Mouse (Mus musculus): ENCODE data around the gene Ppy. TPM values are rescaled to one million over a fixed set of nuclear protein-coding genes. Genes with fewer than 3 reads are reported as not detected.

The Ppy gene
- polyA plus RNA-seq, 1 experiment from 2014 or later = not detected

DNA sequence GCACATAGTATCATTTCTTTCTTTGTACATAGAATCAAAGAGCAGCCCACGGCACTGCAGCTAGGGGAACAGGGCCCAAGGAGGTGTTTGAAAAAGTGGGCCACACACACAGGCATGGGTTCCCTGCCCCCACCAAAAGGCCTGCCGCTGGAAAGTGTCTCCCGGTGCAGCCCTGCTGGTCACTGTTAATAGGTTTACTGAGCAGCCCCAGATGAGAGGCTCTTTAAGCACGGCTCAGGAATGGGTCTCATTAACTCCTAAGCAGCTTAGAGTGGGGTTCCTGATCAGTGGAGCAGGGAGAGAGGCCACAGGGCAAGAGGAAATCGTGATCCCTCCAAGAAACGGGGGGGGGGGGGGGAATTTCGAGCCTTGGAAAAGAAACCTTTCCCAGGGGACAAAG lies 17.0 kb downstream of the Ppy start:
- peaks cover 77% of the 10 kb centered on the region for H3K4me1 ChIP-seq
- H3K27me3 ChIP-seq (ENCODE audit: low read depth, poor library complexity, severe bottlenecking) = peaks cover 14% of the 10 kb centered on the region; the same call in 1 of the 2 replicates
- peaks cover 29% of the 10 kb centered on the region for H3K36me3 ChIP-seq
- H3K27ac ChIP-seq (replicated peaks) = 0 out of 2 replicates have a peak overlapping the region, but pooled peaks have one; percentile 39
- H3K9me3 ChIP-seq (replicated peaks) = no peaks in the 10 kb centered on the region
- no peak overlapping the region for H3K4me3 ChIP-seq
- WGBS = 13% methylated on average over 7 of the region's 7 CpGs
- no peak for DNase-seq (ENCODE audit: low spot score)

DNA sequence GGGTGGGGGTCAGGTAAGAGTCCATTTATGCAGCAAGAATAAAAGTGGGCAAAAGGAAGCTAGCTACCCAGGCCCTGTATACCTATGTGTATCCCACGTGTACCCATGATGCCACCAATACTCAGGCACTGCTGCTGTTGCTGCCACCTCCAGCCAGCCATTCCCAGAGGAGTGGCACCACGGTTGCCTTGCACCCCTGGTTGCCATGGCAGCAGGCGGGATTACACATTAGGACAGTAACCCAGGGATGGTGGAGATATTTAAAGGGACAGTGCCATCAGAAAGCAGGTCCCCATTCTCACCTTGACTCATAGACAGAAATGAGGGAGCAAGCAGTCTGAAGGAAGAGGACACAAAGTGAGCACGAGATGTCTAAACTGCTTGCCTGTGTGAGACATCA lies 17.9 kb downstream of the Ppy start:
- Histone ChIP-seq H3K27ac (replicated peaks) (no peak overlapping the region), H3K9me3 (replicated peaks) (no peaks in the 10 kb centered on the region), H3K4me3 (no peak overlapping the region; the same call in 1 of the 2 replicates), H3K36me3 (peaks cover 34% of the 10 kb centered on the region), H3K4me1 (peaks cover 68% of the 10 kb centered on the region), H3K27me3 (ENCODE audit: low read depth, poor library complexity, severe bottlenecking) (peaks cover 14% of the 10 kb centered on the region; the same call in 1 of the 2 replicates)
- no peak for DNase-seq (ENCODE audit: low spot score)
- WGBS = 67% methylated on average over 4 of the region's 4 CpGs

DNA sequence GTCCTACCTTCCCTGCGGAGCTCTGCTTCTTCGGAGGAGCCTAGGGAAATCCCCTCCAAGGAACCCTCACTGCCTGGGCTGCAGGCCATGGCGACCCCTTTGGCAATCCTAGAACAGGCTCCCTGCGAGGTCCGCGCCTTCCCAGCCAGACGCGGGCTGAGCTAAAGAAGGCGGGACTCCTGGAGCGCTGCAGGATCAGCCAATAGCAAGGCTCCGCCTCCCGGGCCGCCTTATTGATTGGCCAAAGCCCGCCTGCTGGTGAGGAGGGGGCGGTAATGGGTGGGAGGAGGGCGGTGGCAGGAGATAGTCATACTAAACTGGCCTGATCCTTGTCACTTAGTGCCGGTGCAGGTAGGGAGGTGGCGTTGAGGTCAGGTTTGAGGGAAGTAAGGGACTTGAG lies 18.8 kb downstream of the Ppy start:
- Histone ChIP-seq H3K27ac (replicated peaks) (peak overlapping the region; percentile 71), H3K27me3 (ENCODE audit: low read depth, poor library complexity, severe bottlenecking) (peaks cover 14% of the 10 kb centered on the region; the same call in 1 of the 2 replicates), H3K4me1 (peaks cover 59% of the 10 kb centered on the region), H3K36me3 (peaks cover 42% of the 10 kb centered on the region), H3K9me3 (replicated peaks) (no peaks in the 10 kb centered on the region), H3K4me3 (peak overlapping the region; percentile 55)
- WGBS = 2% methylated on average over 18 of the region's 18 CpGs
- DNase-seq (ENCODE audit: low spot score) = peak; percentile 86

DNA sequence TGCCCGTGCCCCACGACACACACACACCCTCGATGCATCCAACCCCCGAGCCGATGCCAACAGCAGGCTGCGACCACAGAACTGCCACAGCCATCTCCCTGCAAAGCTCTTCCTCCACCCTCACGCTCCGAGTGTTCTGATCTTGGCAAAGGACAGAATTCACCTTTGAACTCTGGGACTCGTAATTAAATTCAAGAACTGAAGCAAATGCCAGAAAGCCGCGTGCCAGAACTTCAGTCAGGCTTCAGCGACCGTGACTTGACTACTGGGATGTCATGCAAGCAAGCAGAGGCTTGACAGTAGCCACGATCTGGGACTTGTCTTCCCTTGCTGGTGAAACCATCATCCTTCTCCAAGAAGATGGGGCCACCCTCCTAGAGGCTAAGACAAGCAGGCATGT lies 27.4 kb downstream of the Ppy start:
- H3K4me3 ChIP-seq = no peak overlapping the region
- no peaks in the 10 kb centered on the region for H3K9me3 ChIP-seq (replicated peaks)

DNA sequence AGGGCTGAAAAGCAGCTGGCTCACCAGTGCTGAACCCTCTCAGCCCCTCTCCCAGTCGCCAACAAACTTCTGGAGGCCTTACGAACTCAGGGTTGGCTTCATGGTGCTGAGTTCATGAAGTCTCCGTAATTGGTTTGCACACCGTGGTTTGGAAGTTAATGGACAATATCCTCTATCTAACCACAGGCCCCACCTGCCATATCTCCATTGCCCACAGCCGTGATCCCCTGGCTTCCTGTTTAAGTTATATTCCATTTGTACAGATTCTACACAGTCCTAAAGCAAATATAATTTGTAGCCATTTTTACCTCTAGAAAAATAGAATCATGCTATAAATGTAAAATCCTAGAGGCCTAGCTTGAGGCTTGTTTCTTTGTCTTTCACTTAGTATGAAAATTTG lies 28.4 kb downstream of the Ppy start:
- 89% methylated on average over 5 of the region's 5 CpGs for WGBS
- H3K4me1 ChIP-seq = peaks cover 20% of the 10 kb centered on the region
- H3K4me3 ChIP-seq = no peak overlapping the region
- H3K27me3 ChIP-seq (ENCODE audit: low read depth, poor library complexity, severe bottlenecking) = peaks cover 10% of the 10 kb centered on the region; the same call in 1 of the 2 replicates
- H3K9me3 ChIP-seq (replicated peaks) = no peaks in the 10 kb centered on the region
- H3K36me3 ChIP-seq = peaks cover 33% of the 10 kb centered on the region
- DNase-seq (ENCODE audit: low spot score) = no peak
- no peak overlapping the region for H3K27ac ChIP-seq (replicated peaks)

More for the DNA sequence above, 27.4 kb downstream of the Ppy start:
- peaks cover 10% of the 10 kb centered on the region; the same call in 1 of the 2 replicates for H3K27me3 ChIP-seq (ENCODE audit: low read depth, poor library complexity, severe bottlenecking)
- peaks cover 20% of the 10 kb centered on the region for H3K4me1 ChIP-seq
- peaks cover 40% of the 10 kb centered on the region for H3K36me3 ChIP-seq
- 68% methylated on average over 14 of the region's 14 CpGs for WGBS
- H3K27ac ChIP-seq (replicated peaks) = no peak overlapping the region
- no peak for DNase-seq (ENCODE audit: low spot score)

DNA sequence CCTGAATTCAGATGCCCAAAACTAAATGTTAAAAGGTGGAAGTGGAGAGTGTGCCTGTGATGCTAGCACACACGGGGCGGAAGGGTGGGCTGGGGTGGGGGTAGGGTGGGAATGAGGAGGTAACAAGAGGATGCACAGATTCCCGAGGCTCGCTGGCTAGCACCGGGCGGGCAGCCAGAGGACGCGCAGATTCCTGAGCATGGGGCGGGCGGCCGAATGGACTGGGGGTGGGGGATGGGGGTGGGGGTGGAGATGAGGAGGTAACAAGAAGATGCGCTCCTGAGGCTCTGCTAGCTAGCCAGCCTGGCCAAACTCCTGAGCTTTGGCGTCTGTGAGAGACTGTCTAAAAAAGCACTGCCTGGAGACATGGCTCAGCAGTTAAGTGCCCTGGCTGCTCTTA lies 30.7 kb downstream of the Ppy start:
- under 1% methylated on average over 13 of the region's 13 CpGs for WGBS
- no peak for DNase-seq (ENCODE audit: low spot score)
- peaks cover 10% of the 10 kb centered on the region; the same call in 1 of the 2 replicates for H3K27me3 ChIP-seq (ENCODE audit: low read depth, poor library complexity, severe bottlenecking)
- peaks cover 20% of the 10 kb centered on the region for H3K4me1 ChIP-seq
- peaks cover 13% of the 10 kb centered on the region for H3K36me3 ChIP-seq
- H3K9me3 ChIP-seq (replicated peaks) = no peaks in the 10 kb centered on the region
- peak overlapping the region; percentile 27 for H3K4me3 ChIP-seq
- H3K27ac ChIP-seq (replicated peaks) = no peak overlapping the region

DNA sequence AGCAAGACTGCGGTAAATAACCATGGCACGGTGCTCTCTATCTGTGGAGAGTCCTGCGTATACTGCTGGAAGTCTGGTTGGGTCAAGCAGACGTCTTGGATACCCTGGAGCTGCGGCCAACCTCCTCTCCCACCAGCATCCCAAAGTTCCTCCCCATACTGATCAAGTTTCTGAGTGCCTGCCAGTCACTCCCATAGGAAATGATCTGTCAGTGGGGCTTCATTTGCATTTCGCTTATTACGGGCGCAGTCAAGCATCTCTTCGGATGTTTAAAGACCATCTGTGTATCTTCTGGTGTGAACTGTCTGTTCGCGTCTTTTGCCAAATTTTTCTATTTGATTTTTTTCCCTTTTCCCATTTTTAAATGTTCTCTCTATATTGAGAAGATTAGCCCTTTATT lies 31.5 kb downstream of the Ppy start:
- no peak overlapping the region for H3K27ac ChIP-seq (replicated peaks)
- peaks cover 10% of the 10 kb centered on the region; the same call in 1 of the 2 replicates for H3K27me3 ChIP-seq (ENCODE audit: low read depth, poor library complexity, severe bottlenecking)
- 60% methylated on average over 11 of the region's 11 CpGs for WGBS
- no peak for DNase-seq (ENCODE audit: low spot score)
- H3K4me3 ChIP-seq = no peak overlapping the region
- H3K36me3 ChIP-seq = peaks cover 8% of the 10 kb centered on the region
- H3K4me1 ChIP-seq = peaks cover 20% of the 10 kb centered on the region
- H3K9me3 ChIP-seq (replicated peaks) = no peaks in the 10 kb centered on the region

DNA sequence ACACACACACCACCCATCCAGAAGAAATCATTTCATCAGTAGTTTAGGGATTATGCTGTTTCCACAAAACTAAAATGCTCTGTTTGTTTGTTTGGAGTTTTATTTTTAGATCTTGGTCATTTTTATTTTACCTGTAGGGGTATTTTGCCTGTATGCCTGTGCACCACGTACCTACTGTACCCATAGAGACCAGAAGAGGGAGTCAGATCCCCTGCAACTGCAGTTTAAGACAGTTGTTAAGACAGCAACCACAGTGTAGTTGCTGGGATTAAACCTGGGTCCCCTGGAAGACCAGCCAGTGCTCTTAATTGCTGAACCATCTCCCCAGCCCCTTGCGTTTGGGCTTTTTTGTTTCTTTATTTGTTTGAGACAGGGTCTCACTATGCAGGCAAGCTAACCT lies 32.1 kb downstream of the Ppy start:
- Histone ChIP-seq H3K4me3 (no peak overlapping the region), H3K36me3 (peaks cover 7% of the 10 kb centered on the region), H3K4me1 (peaks cover 17% of the 10 kb centered on the region), H3K27ac (replicated peaks) (no peak overlapping the region), H3K9me3 (replicated peaks) (no peaks in the 10 kb centered on the region), H3K27me3 (ENCODE audit: low read depth, poor library complexity, severe bottlenecking) (peaks cover 10% of the 10 kb centered on the region; the same call in 1 of the 2 replicates)
- no peak for DNase-seq (ENCODE audit: low spot score)
- WGBS = 37% methylated on average over 2 of the region's 2 CpGs

DNA sequence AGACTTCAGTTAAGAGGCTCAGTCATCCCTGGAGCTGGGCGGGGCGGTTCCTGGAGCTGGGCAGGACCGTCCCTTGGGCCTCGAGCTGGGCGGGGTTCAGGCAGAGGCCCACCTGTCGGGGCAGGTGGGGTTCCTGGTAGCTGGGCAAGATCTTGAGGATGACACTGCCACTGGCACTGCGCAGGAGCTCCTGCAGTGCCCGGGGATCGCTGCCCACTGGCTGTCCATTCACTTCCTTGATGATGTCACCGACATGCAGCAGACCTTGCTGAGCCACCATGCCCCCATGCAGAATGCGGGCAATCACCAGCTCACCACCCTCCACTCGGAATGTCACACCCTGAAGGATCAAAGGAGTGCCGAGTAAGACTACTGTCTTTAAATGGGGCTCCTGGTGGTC lies 38.0 kb downstream of the Ppy start:
- 86% methylated on average over 13 of the region's 13 CpGs for WGBS
- DNase-seq (ENCODE audit: low spot score) = no peak
- Histone ChIP-seq H3K4me1 (peaks cover 11% of the 10 kb centered on the region), H3K27me3 (ENCODE audit: low read depth, poor library complexity, severe bottlenecking) (peaks cover 33% of the 10 kb centered on the region), H3K27ac (replicated peaks) (no peak overlapping the region), H3K4me3 (no peak overlapping the region), H3K36me3 (peaks cover 39% of the 10 kb centered on the region), H3K9me3 (replicated peaks) (no peaks in the 10 kb centered on the region)

DNA sequence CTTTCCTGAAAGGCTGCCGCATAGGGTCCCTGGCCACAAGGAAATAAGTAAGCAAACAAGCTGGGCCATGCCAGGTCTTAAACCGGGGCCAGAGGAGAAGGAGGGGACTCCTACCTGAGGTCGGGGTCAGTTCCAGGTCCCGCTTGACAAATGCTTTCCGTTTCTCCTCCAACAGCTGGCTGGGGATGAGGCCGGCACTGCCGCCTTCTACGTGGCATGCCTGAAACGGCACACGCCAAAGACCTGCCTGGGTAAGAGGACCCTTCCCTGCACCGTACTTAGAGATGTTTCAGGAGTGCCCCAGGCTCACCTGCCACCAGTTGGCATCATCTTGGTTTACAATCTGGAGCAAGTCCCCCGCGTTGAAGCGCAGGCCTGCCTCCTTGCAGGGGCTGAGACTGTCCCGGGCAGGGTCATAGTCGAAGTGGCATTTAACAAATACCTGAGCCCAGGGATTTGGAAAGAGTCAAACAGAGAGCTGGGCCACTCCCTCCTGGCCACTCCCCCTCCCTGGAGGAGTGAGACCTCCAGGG lies 39.1 kb downstream of the Ppy start:
- DNase-seq (ENCODE audit: low spot score) = no peak
- 30% methylated on average over 16 of the region's 16 CpGs for WGBS
- Histone ChIP-seq H3K27me3 (ENCODE audit: low read depth, poor library complexity, severe bottlenecking) (peaks cover 36% of the 10 kb centered on the region), H3K27ac (replicated peaks) (no peak overlapping the region), H3K36me3 (peaks cover 39% of the 10 kb centered on the region), H3K4me1 (peaks cover 11% of the 10 kb centered on the region), H3K4me3 (peak overlapping the region; percentile 62; the same call in 1 of the 2 replicates), H3K9me3 (replicated peaks) (no peaks in the 10 kb centered on the region)

DNA sequence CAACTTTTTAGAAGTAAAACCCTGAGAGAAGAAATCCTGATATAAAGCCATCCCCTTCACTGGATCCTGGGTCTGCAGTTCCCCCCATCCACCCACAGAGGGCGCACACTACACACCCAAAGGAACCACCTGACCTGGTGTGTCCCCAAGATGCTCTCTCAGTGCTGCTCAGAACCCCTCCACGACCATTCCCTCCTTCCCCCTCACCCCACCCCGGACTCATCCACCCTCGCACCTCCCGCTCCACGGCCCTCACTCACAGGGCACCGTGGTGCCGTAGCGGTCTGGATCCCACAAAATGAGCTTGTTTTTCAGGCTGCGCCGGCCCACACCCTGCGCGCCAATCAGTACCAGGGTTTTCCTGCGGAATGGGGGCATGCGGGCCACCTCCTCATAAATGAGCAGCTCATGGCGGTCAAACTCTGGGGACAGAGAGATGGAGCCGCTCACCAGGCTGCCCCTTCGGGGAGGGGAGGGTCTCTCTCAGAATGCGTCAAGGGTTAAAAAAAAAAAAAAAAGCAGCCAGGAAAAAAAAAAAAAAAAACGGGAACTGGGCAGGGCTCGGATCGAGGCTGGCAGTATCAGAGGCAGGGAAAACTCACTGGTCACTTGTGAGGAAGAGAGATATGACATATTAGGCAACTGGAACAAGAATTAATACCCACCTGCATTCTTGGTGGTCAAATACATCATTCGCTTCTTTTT lies 39.7 kb downstream of the Ppy start:
- peaks cover 11% of the 10 kb centered on the region for H3K4me1 ChIP-seq
- DNase-seq (ENCODE audit: low spot score) = peak; percentile 82
- H3K9me3 ChIP-seq (replicated peaks) = no peaks in the 10 kb centered on the region
- peaks cover 39% of the 10 kb centered on the region for H3K27me3 ChIP-seq (ENCODE audit: low read depth, poor library complexity, severe bottlenecking)
- WGBS = 4% methylated on average over 23 of the region's 23 CpGs
- H3K27ac ChIP-seq (replicated peaks) = peak overlapping the region; percentile 74
- H3K36me3 ChIP-seq = peaks cover 39% of the 10 kb centered on the region
- H3K4me3 ChIP-seq = peak overlapping the region; percentile 62

DNA sequence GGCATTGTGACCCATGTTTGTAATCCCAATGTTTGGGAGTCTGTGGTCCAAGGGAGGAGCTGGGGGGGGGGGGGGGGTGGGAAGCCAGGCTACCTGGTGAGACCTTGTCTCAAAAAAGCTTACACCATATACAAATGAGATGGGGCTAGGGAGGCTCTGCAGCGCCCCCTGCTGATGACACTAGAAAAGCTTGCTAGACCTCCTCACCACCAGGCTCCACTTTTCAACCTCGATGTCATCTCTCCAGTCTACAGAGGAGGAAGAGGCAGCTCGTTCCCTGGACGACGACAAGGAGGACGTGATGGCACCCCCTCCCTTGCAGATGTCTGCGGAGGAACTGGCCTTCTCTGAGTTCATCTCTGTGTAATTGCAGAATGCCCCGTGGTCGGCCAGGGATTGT lies 47.3 kb downstream of the Ppy start:
- peaks cover 11% of the 10 kb centered on the region for H3K4me1 ChIP-seq
- 31% methylated on average over 9 of the region's 9 CpGs for WGBS
- H3K27me3 ChIP-seq (ENCODE audit: low read depth, poor library complexity, severe bottlenecking) = peaks cover 10% of the 10 kb centered on the region; the same call in 1 of the 2 replicates
- peaks cover 4% of the 10 kb centered on the region; the same call in 1 of the 2 replicates for H3K36me3 ChIP-seq
- no peak overlapping the region for H3K4me3 ChIP-seq
- no peak overlapping the region for H3K27ac ChIP-seq (replicated peaks)
- peak; percentile 59 for DNase-seq (ENCODE audit: low spot score)
- no peaks in the 10 kb centered on the region for H3K9me3 ChIP-seq (replicated peaks)

DNA sequence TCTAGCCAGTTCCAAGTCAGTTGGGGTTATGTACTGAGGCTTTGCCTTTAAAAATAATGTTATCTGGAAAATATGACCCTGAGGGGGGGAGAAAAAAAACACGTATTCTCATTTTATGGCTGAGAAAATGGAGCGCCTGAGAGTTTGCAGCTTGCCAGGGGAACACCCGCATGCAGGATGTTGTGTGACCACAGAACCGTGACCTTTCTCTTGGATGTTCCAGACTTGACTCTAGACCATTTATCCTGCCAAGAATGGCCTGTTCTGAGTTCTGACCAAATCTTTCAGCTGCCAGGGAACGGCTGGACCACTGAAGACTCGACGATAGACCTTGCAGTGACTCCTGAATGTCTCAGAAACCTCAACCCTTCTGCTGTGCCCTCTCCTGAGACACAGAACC lies 47.9 kb downstream of the Ppy start:
- no peak for DNase-seq (ENCODE audit: low spot score)
- Histone ChIP-seq H3K4me1 (peaks cover 11% of the 10 kb centered on the region), H3K27ac (replicated peaks) (no peak overlapping the region), H3K9me3 (replicated peaks) (no peaks in the 10 kb centered on the region), H3K27me3 (ENCODE audit: low read depth, poor library complexity, severe bottlenecking) (peaks cover 6% of the 10 kb centered on the region; the same call in 1 of the 2 replicates), H3K36me3 (no peaks in the 10 kb centered on the region), H3K4me3 (no peak overlapping the region)
- WGBS = 86% methylated on average over 7 of the region's 7 CpGs

All from midbrain, embryonic 10.5 days (tissue).